Mouse (Mus musculus) E14TG2a.4 (cell line): ENCODE results near the gene Hyal2.

Source experiments
- H3K27me3 ChIP-seq: 2 replicates; pipeline ENCODE4 v1.6.1; 2014; ENCODE audit warnings: low read length, control low read depth; ENCODE audit not compliant: insufficient read depth
- H3K36me3 ChIP-seq: 2 replicates; pipeline ENCODE4 v1.6.1; 2014; ENCODE audit warnings: low read length, control low read depth; ENCODE audit not compliant: insufficient read depth
- H3K4me1 ChIP-seq: replicated peaks from 2 replicates; pipeline ENCODE4 v1.6.1; 2014; ENCODE audit warnings: low read depth, low read length, control low read depth
- H3K4me3 ChIP-seq: replicated peaks from 2 replicates; pipeline ENCODE4 v1.5.1; 2014; ENCODE audit warnings: mild to moderate bottlenecking, low read length
- H3K9me3 ChIP-seq: 2 replicates; pipeline ENCODE4 v1.6.1; 2014; ENCODE audit warnings: low read length, control low read depth
- CTCF ChIP-seq: conservative IDR thresholded peaks from 2 replicates; pipeline ENCODE4 v1.5.1; 2014; ENCODE audit warnings: low read length
- NANOG ChIP-seq: IDR thresholded peaks from 2 replicates; pipeline ENCODE4 v1.6.1; 2014; ENCODE audit warnings: borderline replicate concordance, low read length, mixed read lengths
- POU5F1 ChIP-seq: IDR thresholded peaks from 2 replicates; pipeline ENCODE4 v1.6.1; 2014; ENCODE audit warnings: low read length, borderline replicate concordance

Gene Hyal2

GRCm38 (mm10) chr9:107600745-107601144 lies 33.0 kb downstream of the Hyal2 start:
- peaks cover 94% of the 10 kb centered on the region for H3K27me3 ChIP-seq
- TF ChIP-seq CTCF (peak; percentile 36), NANOG (no peak)
- H3K9me3 ChIP-seq: no peaks in the 10 kb centered on the region
- H3K36me3 ChIP-seq: peaks cover 4% of the 10 kb centered on the region; the same call in 1 of the 2 replicates
- no peak overlapping the region for H3K4me3 ChIP-seq
- H3K4me1 ChIP-seq: peaks cover 71% of the 10 kb centered on the region

GRCm38 (mm10) chr9:107601275-107601674 lies 33.5 kb downstream of the Hyal2 start:
- Histone ChIP-seq H3K27me3 (peaks cover 94% of the 10 kb centered on the region), H3K9me3 (no peaks in the 10 kb centered on the region)
- TF ChIP-seq CTCF (no peak), POU5F1 (no peak), NANOG (no peak)

GRCm38 (mm10) chr9:107602068-107602648 lies 34.4 kb downstream of the Hyal2 start:
- TF ChIP-seq NANOG (no peak), CTCF (peak; percentile 94)
- Histone ChIP-seq H3K9me3 (no peaks in the 10 kb centered on the region), H3K27me3 (peaks cover 93% of the 10 kb centered on the region), H3K4me1 (peaks cover 85% of the 10 kb centered on the region), H3K36me3 (no peaks in the 10 kb centered on the region), H3K4me3 (no peak overlapping the region)

More at GRCm38 (mm10) chr9:107601275-107601674, 33.5 kb downstream of the Hyal2 start:
- Histone ChIP-seq H3K36me3 (no peaks in the 10 kb centered on the region; the same call in 1 of the 2 replicates), H3K4me3 (no peak overlapping the region), H3K4me1 (peaks cover 76% of the 10 kb centered on the region)

GRCm38 (mm10) chr9:107603251-107603650 lies 35.5 kb downstream of the Hyal2 start:
- no peak for TF ChIP-seq POU5F1
- no peak for TF ChIP-seq CTCF
- no peak for TF ChIP-seq NANOG
- no peaks in the 10 kb centered on the region for H3K36me3 ChIP-seq

GRCm38 (mm10) chr9:107605041-107605661 lies 37.4 kb downstream of the Hyal2 start:
- peak overlapping the region; percentile 71 for H3K4me3 ChIP-seq
- H3K4me1 ChIP-seq: peaks cover 94% of the 10 kb centered on the region
- H3K9me3 ChIP-seq: no peaks in the 10 kb centered on the region
- TF ChIP-seq POU5F1 (no peak), CTCF (no peak), NANOG (no peak)
- peaks cover 85% of the 10 kb centered on the region for H3K27me3 ChIP-seq
- no peaks in the 10 kb centered on the region for H3K36me3 ChIP-seq

More at GRCm38 (mm10) chr9:107603251-107603650, 35.5 kb downstream of the Hyal2 start:
- Histone ChIP-seq H3K4me1 (peaks cover 94% of the 10 kb centered on the region), H3K9me3 (no peaks in the 10 kb centered on the region), H3K27me3 (peaks cover 91% of the 10 kb centered on the region), H3K4me3 (no peak overlapping the region)

- no peaks in the 10 kb centered on the region for H3K9me3 ChIP-seq
- peaks cover 77% of the 10 kb centered on the region for H3K27me3 ChIP-seq
- H3K4me3 ChIP-seq: peak overlapping the region; percentile 45; the same call in 1 of the 2 replicates
- TF ChIP-seq NANOG (no peak), CTCF (no peak), POU5F1 (no peak)
- H3K4me1 ChIP-seq: peaks cover 95% of the 10 kb centered on the region
- H3K36me3 ChIP-seq: no peaks in the 10 kb centered on the region
Observed at GRCm38 (mm10) chr9:107606591-107606990, 38.8 kb downstream of the Hyal2 start.

GRCm38 (mm10) chr9:107607036-107607435 lies 39.3 kb downstream of the Hyal2 start:
- Histone ChIP-seq H3K4me1 (peaks cover 96% of the 10 kb centered on the region), H3K9me3 (no peaks in the 10 kb centered on the region), H3K36me3 (no peaks in the 10 kb centered on the region), H3K27me3 (peaks cover 79% of the 10 kb centered on the region), H3K4me3 (no peak overlapping the region)
- TF ChIP-seq NANOG (no peak), POU5F1 (no peak), CTCF (no peak)

GRCm38 (mm10) chr9:107607653-107608245 lies 40.0 kb downstream of the Hyal2 start:
- TF ChIP-seq POU5F1 (no peak), CTCF (no peak), NANOG (no peak)
- Histone ChIP-seq H3K4me1 (peaks cover 94% of the 10 kb centered on the region), H3K9me3 (no peaks in the 10 kb centered on the region), H3K27me3 (peaks cover 74% of the 10 kb centered on the region), H3K4me3 (no peak overlapping the region), H3K36me3 (no peaks in the 10 kb centered on the region)
